Mouse (Mus musculus) NIH3T3 (cell line): ENCODE measurements around the gene Zfp989.
"Not testable (repeated sequence)": the region's sequence is repeated elsewhere in the genome, so short reads cannot be mapped to it uniquely, and the experiment has no call there.

Experiments
- DNase-seq: peaks from one replicate; pipeline ENCODE4 v3.0.0-alpha.2; 2012; ENCODE audit warnings: low read depth

The Zfp989 gene

GRCm38 (mm10) chr4:146971757-146972156 lies at the start of gene Zfp989:
Zfp989 (plus strand) TSS chr4:146971976.
- DNase-seq: not testable (repeated sequence)

GRCm38 (mm10) chr4:146932311-146933082 lies 39.3 kb upstream of the Zfp989 start:
- no peak for DNase-seq

DNA sequence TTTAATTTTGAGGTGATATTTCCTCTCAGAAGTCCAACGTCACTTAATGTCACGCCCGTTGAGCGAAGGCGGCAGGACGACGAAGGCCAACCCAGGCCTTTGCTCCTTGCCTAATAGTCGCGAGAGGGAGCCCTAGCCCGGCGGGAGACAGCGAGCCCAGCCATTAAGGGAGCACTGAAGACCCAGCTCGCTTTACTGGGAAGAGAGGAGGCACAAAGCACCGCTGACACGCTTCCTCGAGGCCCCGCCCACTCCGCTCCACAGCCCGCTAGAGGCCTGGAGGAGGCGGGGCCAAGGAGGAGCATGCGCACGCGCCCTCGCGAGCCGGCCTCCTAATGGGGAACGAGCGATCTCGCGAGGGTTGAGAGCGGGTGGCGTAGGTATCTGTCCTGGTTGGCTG lies 30.1 kb upstream of the Zfp989 start:
- not testable (repeated sequence) for DNase-seq

- DNase-seq: not testable (repeated sequence)
Measured at GRCm38 (mm10) chr4:146976581-146976980, 4.8 kb downstream of the Zfp989 start.

GRCm38 (mm10) chr4:147018400-147018799 lies 46.6 kb downstream of the Zfp989 start:
- DNase-seq: not testable (repeated sequence)

DNA sequence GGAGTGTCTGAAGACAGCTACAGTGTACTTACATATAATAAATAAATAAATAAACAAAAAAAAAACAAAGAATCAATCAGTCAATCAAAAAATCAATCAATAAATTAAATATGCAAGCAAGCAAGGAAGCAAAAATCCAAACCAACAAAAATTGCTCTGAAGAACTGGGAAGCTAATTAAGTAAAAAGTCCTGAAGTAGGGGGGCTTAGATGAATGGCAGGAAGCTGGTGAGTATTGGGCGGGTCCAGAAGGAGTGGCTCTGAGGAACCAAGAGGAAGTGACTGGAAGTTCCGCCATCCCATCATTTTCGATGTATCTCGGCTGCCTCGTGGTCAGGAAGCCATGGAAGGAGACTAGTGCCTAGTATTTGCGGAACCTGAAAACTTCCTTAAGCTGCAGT lies 49.8 kb downstream of the Zfp989 start, which contains the start of gene Rex2:
Gene Rex2 (plus strand): TSS at position 301 of the 400 bp plus-strand sequence.
- DNase-seq: not testable (repeated sequence)

DNA sequence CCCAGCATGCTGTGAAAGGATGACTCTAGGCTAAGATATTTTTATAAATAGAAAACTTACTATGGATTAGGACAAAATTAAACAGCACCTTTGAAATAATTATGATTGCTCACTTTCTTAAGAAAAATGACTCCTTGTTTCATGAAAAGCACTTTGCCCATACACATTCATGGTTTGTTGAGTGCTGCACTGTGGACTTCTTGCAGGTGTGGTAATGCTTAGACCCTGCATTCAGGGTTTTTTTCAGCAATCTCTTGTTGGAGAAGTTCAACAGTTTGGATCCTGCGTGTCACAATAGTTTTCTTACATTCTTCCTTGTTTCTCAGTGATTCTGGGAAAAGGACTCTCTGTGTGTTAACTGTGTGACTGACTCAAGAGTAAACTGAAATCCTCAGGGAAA lies 54.6 kb downstream of the Zfp989 start:
- DNase-seq: not testable (repeated sequence)

DNA sequence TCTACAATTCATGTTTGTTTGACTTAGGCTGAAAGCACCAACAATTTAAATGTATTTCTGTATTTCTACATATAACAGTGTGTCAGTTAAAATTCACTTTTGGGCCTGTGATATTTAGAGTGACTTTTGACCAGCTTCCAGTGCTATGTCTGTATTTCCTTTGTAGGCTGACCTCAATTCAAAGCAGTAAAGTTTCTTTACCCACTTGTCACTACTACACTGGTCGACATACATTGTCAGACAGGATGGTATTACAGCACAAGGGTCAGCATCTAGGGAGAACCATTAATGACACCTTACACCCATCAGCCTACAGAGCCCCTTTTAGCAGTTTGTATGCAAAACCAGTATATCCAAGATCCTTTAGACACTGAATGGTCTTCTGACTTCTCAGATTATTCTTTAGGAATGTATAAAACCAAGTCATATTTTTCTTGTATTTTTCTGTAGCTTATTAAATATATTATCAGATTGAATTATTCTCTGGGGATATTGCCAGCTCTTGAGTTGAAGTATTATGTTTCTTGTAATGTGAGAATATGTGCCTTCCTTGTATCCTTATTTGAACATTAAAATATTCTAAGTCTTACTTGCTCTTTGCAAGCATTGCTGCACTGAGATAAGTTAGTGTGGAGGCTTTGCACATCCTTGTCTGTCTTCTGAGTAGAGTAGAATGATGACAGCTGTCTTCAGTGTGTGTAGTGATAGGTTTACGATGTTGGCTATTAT lies 59.7 kb downstream of the Zfp989 start:
- not testable (repeated sequence) for DNase-seq
